Mouse (Mus musculus): ENCODE measurements around the gene Nxph4. TPM values are rescaled to one million over a fixed set of nuclear protein-coding genes. Genes with fewer than 3 reads are reported as not detected.

Gene Nxph4
- total and polyA plus RNA-seq, 3 experiments: 5.0 to 11.7 (median 7.8) TPM

DNA sequence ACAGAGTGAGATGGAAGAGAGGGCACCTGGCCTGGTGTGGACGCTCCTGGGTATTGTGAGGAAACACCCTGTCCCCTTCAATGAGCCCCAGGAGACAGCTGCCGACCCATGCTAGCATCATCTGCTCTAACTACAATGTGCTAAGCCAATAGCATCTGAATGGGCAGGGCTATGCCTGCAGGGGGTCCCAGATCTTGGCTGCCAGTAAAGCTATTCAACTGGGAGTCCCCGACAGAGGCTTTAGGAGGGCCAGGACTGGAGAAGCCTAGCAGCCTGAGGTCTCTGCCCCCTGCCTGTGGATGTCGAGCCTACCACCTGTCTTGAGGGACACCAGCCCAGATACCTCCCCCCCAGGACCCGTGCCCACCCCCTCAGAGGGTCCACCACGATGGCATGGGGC, 8.4 kb upstream of the Nxph4 start:
- DNase-seq: no peak

DNA sequence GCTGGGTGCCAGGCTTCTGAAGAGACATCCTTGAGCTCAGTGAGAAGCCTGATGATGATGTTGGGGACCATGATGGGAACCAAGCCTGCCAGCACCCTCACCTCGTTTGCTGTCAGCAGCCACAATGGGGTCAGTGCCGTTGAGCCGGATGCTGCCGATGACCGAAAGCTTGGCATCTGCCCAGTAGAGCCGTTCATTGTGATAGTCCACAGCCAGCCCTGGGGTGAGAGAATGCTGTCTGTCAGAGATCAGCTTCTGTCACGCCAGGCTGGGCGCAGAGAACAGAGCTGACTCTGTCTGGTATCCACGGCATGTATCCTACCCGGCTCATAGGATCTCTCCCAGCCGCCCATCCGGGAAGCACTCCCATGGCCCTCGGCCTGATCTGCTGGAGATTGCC, 7.7 kb upstream of the Nxph4 start:
- DNase-seq: no peak

GRCm38 (mm10) chr10:127541510-127541909, 7.2 kb upstream of the Nxph4 start:
- no peak for DNase-seq

DNA sequence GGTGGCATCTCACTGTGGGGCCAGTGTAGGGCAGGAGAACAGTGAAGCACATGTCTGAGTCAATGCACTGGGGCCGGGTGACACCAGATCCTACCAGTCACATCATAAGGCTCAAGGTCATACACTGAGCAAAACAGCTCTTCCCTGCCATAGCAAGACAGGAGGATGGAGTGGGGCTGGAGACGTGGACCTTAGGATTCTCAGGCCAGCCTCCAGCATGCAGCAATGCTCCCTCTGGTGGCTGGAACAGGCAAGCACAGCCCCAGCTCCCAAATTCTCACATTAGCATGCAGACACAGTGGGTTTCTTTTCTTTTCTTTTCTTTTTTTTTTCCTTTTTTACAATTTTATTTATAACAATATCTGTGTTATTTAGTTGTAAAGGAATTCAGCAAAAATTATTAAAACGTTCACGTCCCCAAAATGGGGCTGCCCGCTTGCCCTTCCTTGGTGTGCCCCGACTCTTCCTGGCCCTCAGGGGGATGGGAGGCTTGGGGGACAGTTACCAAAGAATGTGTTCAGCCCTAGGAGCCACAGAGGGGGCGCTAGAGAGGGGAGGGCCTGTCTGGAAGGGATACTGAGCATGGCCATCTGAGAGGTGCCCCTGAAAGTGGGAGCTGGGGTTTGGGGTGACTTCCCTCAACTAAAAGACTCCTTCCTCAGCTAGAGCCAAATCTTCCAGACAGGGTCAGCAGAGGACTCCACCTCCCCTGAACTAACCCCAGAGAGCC, 3.7 kb upstream of the Nxph4 start:
- DNase-seq: peak; percentile 75

DNA sequence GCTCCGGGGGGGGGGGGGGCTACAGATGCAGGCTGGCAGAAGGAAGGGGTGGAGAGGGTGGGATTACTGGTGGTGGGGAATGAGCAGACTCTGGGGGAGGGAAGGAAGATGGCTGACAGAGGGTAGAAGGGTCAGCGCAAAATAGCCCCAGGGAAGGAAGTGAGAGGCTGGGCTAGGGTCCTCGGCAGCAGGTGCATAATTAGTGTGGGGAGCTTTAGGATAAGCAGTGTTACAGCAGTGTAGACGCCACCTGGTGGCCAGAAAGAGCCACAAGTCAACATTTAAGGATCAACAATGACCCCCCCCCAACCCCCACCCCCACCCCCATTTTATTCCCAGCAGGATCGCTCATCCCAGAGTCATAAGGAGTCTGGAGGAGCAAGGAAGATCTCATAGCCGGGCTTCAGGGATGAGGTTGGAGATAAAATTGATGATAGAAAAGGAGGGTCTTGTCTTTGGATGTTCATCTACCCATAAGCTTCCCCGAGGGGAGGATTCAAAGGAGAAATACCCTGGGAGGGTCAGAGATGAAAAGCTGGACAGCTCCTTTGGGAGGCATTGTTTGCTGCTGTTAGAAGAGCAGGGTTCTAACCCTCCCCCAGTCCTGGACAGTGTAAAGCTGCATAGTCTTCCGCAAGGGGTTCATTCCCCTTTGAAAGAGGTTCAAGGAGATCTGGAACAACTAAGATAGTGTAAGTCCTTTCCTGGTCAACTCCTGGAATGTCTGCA, 2.4 kb upstream of the Nxph4 start:
- DNase-seq: no peak

DNA sequence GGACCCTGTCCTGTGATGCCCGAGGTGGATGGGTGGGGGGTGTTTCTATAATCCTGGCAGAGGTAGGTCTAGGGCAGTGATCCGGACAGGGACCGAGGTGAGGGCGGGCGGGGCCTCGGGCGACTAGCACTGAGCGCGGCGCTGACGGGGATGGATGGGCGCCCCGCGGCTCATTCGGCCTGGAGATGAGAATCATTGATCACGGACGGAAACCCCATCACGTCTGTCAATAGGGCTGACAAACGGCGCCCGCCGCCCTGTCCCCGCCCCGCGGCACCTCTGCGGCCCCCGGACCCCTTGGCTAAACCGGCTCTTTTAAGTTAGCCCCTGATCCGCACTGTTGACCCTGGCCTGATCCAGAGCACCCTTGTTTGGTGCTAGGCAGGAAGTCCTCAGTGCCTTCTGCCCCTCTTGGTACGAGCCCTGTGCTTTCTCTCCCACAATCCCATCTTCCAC, 598 bp upstream of the Nxph4 start:
- no peak for DNase-seq

DNA sequence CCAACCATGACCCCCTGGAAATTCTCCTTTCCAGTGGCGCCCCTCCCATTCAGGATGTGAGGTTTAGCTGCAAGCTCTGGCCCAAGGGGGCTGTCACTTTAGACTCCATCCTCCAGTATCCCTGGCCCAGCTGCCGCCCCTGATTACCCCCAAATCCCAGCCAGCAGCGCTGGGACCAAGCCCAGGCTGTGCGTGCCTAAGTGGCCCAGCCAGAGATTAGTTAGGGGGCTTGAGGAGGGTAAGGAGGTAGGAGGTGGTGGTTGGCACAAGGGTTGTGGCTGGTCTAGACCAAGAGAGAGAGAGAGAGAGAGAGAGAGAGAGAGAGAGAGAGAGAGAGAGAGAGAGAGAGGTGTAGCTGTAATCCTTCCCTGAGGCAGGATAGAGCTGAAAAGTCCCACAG, 2.8 kb downstream of the Nxph4 start:
- DNase-seq: no peak

DNA sequence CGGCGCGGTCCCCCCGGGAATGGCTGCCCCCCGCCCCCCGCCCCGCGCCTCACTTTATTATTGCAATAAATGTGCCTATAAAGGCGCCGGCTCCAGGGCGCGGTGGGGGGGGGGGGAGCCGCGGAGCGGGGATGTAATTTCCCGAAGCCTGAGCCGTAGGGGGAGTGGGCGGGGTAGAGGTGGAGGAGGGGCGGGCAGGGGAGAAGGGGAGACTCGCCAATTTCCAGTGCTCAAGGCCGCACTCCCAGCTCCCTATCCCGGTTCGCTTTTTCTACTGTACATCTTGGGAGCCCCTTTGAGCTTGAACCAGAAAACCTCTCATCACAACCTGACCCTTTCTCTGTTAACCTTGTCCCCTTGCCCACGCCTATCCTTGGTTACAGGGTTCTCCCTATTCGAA, 3.4 kb downstream of the Nxph4 start:
- no peak for DNase-seq

- DNase-seq: no peak
These were observed 6.9 kb downstream of the Nxph4 start for GRCm38 (mm10) chr10:127527481-127527880.

DNA sequence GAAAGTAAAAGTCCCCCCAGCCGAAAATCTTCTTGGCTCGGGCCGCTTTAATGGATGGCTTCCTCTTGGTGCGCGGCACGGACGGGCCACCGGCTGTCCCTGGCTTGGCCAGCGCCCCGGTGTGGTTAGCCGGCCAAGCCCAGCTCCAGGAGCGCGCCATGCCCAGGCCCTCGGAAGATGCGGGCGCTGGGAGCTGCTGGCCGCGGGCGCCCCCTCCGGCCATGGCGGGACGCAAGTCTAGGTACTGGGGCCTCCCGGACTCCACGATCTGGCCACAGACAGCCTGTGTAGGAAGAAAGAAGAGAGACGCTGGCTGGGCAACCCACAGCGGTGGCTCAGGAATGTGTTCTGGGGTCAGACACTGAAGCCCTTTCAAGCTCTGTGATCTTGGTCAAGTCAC, 7.7 kb downstream of the Nxph4 start:
- DNase-seq: peak; percentile 72

DNA sequence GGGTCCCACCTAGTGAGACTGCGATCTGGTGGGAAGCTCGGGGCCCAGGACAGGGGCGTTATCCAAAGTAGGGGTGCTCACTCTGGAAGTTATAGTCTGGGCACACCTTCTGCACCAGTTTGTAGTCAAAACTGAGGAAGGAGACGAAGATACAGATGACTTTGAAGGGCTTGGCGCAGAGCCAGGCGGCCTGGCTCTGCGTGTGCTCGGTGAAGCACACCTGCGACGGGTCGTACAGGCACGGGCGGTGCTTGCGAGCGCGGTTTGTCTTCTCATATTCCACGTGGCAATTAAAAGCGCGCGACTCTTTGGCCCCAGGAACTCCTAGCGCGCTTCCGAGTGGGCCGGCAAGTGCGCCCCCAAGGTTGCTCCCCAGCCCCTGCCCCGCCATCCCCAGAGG, 8.3 kb downstream of the Nxph4 start:
- DNase-seq: no peak

- DNase-seq: no peak
These were observed 9.6 kb downstream of the Nxph4 start for GRCm38 (mm10) chr10:127524646-127525255.

DNA sequence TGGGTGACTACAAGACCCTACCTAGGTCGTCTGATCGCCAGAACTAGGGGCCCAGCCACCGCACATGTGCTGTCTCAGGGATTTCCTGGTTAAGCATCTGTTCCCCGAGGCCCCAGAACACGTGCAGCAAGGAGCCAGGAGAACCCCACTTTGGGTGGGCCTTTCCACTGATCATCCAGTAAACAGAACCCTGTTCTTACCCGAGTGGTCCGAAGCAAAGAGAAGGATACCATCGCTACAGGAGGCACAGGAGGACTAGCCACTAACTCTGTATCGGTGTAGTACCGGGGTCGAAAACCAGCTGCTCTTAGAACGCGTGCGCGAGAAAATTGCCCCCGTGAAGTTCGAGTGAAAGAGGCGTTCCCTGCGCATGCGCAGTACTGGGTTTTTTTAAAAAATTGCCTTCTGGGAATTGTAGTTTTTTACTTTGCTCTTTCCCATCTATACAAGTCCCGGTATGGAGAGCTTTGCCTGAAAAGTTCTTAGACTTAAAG, 12.2 kb downstream of the Nxph4 start, which contains the start of gene Shmt2:
Gene Shmt2, minus strand, starts transcription at position 357 of the 494 bp plus-strand sequence.
- DNase-seq: peak; percentile 83

DNA sequence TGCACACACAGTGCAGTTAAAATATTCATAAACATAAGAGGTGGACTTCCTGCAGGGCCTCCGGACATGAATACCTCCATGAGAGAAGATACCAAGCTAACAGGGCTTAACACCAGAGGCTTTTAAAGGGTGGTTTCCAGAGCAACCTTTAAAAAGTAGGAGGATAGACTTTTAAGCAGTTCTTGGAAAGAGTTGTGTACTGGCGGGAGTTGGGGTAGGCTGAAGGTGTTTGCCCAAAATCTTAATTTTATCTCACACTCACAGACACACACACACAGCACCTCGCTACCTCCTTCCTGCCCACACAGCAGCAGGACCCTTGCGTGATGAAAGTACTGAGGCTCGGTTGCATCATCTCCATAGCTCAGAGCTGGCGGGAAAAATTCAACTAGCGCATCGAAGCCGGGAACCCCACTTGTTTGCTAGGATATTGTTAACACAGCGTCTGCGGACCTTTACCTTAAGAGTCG, 12.7 kb downstream of the Nxph4 start:
- no peak for DNase-seq

DNA sequence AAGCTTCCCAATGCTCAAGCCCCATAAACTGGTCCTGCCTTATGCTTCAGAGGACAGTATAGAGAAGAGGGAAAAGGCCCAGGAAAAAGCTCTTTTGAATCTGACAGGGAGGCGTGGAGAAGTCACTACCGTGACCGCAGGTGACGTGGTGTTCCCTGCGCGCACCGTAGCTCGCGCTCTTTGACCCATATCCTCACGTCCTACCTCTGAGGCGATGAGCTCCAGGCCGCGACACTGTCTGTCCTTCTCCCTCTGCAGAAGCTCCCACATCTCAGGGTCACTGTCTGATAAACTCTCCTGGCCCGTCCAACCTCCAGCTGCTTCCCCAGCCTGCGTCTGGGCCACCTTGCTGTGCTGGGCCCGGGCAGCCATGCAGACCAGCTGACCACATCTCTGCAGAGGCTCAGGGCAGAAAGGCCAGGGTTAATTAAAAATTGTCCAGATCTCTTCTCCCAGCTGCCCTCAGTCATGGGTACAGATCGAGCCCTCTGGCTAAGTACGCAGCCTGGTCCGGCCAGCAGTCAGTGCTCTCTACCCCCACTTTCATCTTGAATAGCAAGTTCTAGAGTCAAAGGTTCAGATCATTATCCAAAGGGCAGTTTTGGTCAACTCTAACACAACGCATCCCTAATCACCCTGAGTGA, 13.5 kb downstream of the Nxph4 start:
- no peak for DNase-seq

GRCm38 (mm10) chr10:127519903-127520713, 14.3 kb downstream of the Nxph4 start:
- no peak for DNase-seq

DNA sequence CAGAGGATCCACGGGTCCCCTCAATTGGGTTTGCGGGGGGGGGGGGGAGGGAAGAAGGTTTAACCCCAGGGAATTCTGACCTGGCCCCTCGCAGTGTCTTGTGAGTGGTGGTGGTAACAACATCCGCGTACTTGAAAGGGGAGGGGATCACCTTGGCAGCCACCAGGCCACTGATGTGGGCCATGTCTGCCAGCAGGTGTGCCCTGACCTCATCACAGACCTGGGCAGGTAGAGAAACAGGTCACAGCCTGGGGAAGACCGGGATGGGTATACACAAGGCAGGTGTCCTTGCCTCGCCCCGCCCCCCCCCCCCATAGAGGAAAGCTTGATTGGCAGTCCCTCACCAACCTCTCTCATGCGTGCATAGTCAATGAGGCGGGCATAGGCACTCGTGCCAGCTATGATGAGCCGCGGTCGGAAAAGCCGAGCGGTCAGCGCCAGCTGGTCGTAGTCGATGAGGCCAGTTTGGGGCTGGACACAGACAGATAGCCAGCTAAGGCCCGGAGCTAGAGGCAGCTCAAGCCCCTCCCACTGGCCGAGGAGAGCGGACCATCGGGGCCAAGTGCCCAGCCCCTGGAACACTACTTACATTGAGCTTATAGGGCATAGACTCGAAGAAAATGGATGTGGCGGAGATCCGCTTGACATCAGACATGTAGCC, 15.2 kb downstream of the Nxph4 start:
- DNase-seq: no peak

- DNase-seq: no peak
These were observed 16.4 kb downstream of the Nxph4 start for GRCm38 (mm10) chr10:127517941-127518340.

- peak; percentile 41 for DNase-seq
These were observed 17.6 kb downstream of the Nxph4 start for GRCm38 (mm10) chr10:127516576-127517260.

DNA sequence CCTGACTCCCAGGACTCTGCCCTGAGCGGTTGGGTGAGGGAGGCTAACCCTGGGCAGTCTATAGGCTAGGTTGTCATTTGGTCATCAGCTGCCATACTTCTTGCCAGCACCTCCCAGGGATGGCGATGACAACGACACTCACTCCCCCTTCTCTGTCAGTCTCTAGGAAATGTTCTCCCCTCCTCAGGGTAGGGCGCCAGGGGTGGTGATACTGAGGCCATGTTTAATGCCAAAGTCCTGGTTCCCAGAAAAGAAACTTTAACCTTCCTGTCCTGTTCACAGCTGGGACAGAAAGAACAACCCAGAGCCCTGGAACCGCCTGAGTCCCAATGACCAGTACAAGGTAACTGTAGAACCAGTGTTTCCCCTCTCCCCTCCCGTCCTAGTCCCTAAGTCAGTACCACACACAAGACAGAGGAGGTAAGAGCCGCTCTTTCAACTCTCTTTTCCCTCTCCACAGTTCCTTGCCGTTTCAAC, 18.3 kb downstream of the Nxph4 start:
- no peak for DNase-seq
